Mouse (Mus musculus): ENCODE measurements around the gene Slamf8. TPM values are rescaled to one million over a fixed set of nuclear protein-coding genes. Genes with fewer than 3 reads are reported as not detected.

Gene Slamf8
- total and polyA plus RNA-seq, 2 experiments = 1.2 to 1.7 TPM

- Histone ChIP-seq H3K27ac (replicated peaks; ENCODE audit: insufficient read depth, low read depth, low read length) (no peak overlapping the region), H3K27me3 (ENCODE audit: control insufficient read depth, insufficient read depth, low read length) (no peaks in the 10 kb centered on the region), H3K4me1 (ENCODE audit: control insufficient read depth, insufficient read depth, low read length) (no peaks in the 10 kb centered on the region; the same call in 1 of the 2 replicates), H3K4me3 (ENCODE audit: insufficient read depth, low read depth, low read length) (no peak overlapping the region), H3K9ac (ENCODE audit: low read depth, low read length) (no peak overlapping the region), H3K79me2 (ENCODE audit: control insufficient read depth, insufficient read depth, low read length) (no peaks in the 10 kb centered on the region), H3K36me3 (ENCODE audit: control insufficient read depth, insufficient read depth, low read length) (no peaks in the 10 kb centered on the region)
- TF ChIP-seq CTCF (IDR thresholded peaks at IDR 0.05; ENCODE audit: low read depth, low read length) (no peak), POLR2A (IDR thresholded peaks at IDR 0.05; ENCODE audit: extremely low read depth, insufficient read depth, low read length) (no peak)
- 57% methylated on average over 3 of the region's 3 CpGs for WGBS
- DNase-seq (ENCODE audit: extremely low read depth, low read depth, low spot score) = no peak
Measured at GRCm38 (mm10) chr1:172593321-172593720, 3.0 kb upstream of the Slamf8 start.

- WGBS = 40% methylated on average over 26 of the region's 26 CpGs
- Histone ChIP-seq H3K27me3 (ENCODE audit: control insufficient read depth, insufficient read depth, low read length) (no peaks in the 10 kb centered on the region), H3K4me3 (ENCODE audit: insufficient read depth, low read depth, low read length) (no peak overlapping the region), H3K4me1 (ENCODE audit: control insufficient read depth, insufficient read depth, low read length) (no peaks in the 10 kb centered on the region; the same call in 1 of the 2 replicates), H3K79me2 (ENCODE audit: control insufficient read depth, insufficient read depth, low read length) (no peaks in the 10 kb centered on the region), H3K9ac (ENCODE audit: low read depth, low read length) (no peak overlapping the region), H3K36me3 (ENCODE audit: control insufficient read depth, insufficient read depth, low read length) (no peaks in the 10 kb centered on the region), H3K27ac (replicated peaks; ENCODE audit: insufficient read depth, low read depth, low read length) (no peak overlapping the region)
- no peak for DNase-seq (ENCODE audit: extremely low read depth, low read depth, low spot score)
- TF ChIP-seq POLR2A (IDR thresholded peaks at IDR 0.05; ENCODE audit: extremely low read depth, insufficient read depth, low read length) = no peak
- TF ChIP-seq CTCF (IDR thresholded peaks at IDR 0.05; ENCODE audit: low read depth, low read length) = no peak
Measured at GRCm38 (mm10) chr1:172585612-172586567, 4.5 kb downstream of the Slamf8 start.

GRCm38 (mm10) chr1:172585026-172585425, 5.3 kb downstream of the Slamf8 start:
- no peaks in the 10 kb centered on the region for H3K4me1 ChIP-seq (ENCODE audit: control insufficient read depth, insufficient read depth, low read length)
- no peak overlapping the region for H3K9ac ChIP-seq (ENCODE audit: low read depth, low read length)
- 57% methylated on average over 4 of the region's 4 CpGs for WGBS
- no peak for TF ChIP-seq CTCF (IDR thresholded peaks at IDR 0.05; ENCODE audit: low read depth, low read length)
- DNase-seq (ENCODE audit: extremely low read depth, low read depth, low spot score) = no peak
- H3K79me2 ChIP-seq (ENCODE audit: control insufficient read depth, insufficient read depth, low read length) = no peaks in the 10 kb centered on the region
- no peaks in the 10 kb centered on the region for H3K27me3 ChIP-seq (ENCODE audit: control insufficient read depth, insufficient read depth, low read length)
- no peaks in the 10 kb centered on the region for H3K36me3 ChIP-seq (ENCODE audit: control insufficient read depth, insufficient read depth, low read length)
- H3K4me3 ChIP-seq (ENCODE audit: insufficient read depth, low read depth, low read length) = no peak overlapping the region
- no peak overlapping the region for H3K27ac ChIP-seq (replicated peaks; ENCODE audit: insufficient read depth, low read depth, low read length)

GRCm38 (mm10) chr1:172584271-172584670, 6.1 kb downstream of the Slamf8 start:
- TF ChIP-seq CTCF (IDR thresholded peaks at IDR 0.05; ENCODE audit: low read depth, low read length) (no peak), POLR2A (IDR thresholded peaks at IDR 0.05; ENCODE audit: extremely low read depth, insufficient read depth, low read length) (no peak)
- Histone ChIP-seq H3K27ac (replicated peaks; ENCODE audit: insufficient read depth, low read depth, low read length) (no peak overlapping the region), H3K27me3 (ENCODE audit: control insufficient read depth, insufficient read depth, low read length) (no peaks in the 10 kb centered on the region), H3K9ac (ENCODE audit: low read depth, low read length) (no peak overlapping the region), H3K79me2 (ENCODE audit: control insufficient read depth, insufficient read depth, low read length) (no peaks in the 10 kb centered on the region), H3K4me3 (ENCODE audit: insufficient read depth, low read depth, low read length) (no peak overlapping the region), H3K36me3 (ENCODE audit: control insufficient read depth, insufficient read depth, low read length) (no peaks in the 10 kb centered on the region), H3K4me1 (ENCODE audit: control insufficient read depth, insufficient read depth, low read length) (no peaks in the 10 kb centered on the region)
- WGBS = 85% methylated on average over 6 of the region's 6 CpGs
- no peak for DNase-seq (ENCODE audit: extremely low read depth, low read depth, low spot score)

- TF ChIP-seq POLR2A (IDR thresholded peaks at IDR 0.05; ENCODE audit: extremely low read depth, insufficient read depth, low read length) (no peak), CTCF (IDR thresholded peaks at IDR 0.05; ENCODE audit: low read depth, low read length) (no peak)
- Histone ChIP-seq H3K4me1 (ENCODE audit: control insufficient read depth, insufficient read depth, low read length) (no peaks in the 10 kb centered on the region), H3K9ac (ENCODE audit: low read depth, low read length) (no peak overlapping the region), H3K27me3 (ENCODE audit: control insufficient read depth, insufficient read depth, low read length) (no peaks in the 10 kb centered on the region), H3K27ac (replicated peaks; ENCODE audit: insufficient read depth, low read depth, low read length) (no peak overlapping the region), H3K4me3 (ENCODE audit: insufficient read depth, low read depth, low read length) (no peak overlapping the region), H3K36me3 (ENCODE audit: control insufficient read depth, insufficient read depth, low read length) (no peaks in the 10 kb centered on the region), H3K79me2 (ENCODE audit: control insufficient read depth, insufficient read depth, low read length) (no peaks in the 10 kb centered on the region)
- 81% methylated on average over 8 of the region's 8 CpGs for WGBS
- DNase-seq (ENCODE audit: extremely low read depth, low read depth, low spot score) = no peak
Measured at GRCm38 (mm10) chr1:172582436-172582835, 7.9 kb downstream of the Slamf8 start.

GRCm38 (mm10) chr1:172580116-172580515, 10.3 kb downstream of the Slamf8 start:
- no peak for DNase-seq (ENCODE audit: extremely low read depth, low read depth, low spot score)
- WGBS = 75% methylated on average over 6 of the region's 6 CpGs
- H3K36me3 ChIP-seq (ENCODE audit: control insufficient read depth, insufficient read depth, low read length) = no peaks in the 10 kb centered on the region
- H3K4me3 ChIP-seq (ENCODE audit: insufficient read depth, low read depth, low read length) = no peak overlapping the region
- H3K79me2 ChIP-seq (ENCODE audit: control insufficient read depth, insufficient read depth, low read length) = no peaks in the 10 kb centered on the region
- H3K27ac ChIP-seq (replicated peaks; ENCODE audit: insufficient read depth, low read depth, low read length) = no peak overlapping the region
- H3K4me1 ChIP-seq (ENCODE audit: control insufficient read depth, insufficient read depth, low read length) = no peaks in the 10 kb centered on the region
- no peaks in the 10 kb centered on the region for H3K27me3 ChIP-seq (ENCODE audit: control insufficient read depth, insufficient read depth, low read length)
- H3K9ac ChIP-seq (ENCODE audit: low read depth, low read length) = no peak overlapping the region
- TF ChIP-seq CTCF (IDR thresholded peaks at IDR 0.05; ENCODE audit: low read depth, low read length) (no peak), POLR2A (IDR thresholded peaks at IDR 0.05; ENCODE audit: extremely low read depth, insufficient read depth, low read length) (no peak)

Measured in liver, adult 2 months (tissue).